Mouse (Mus musculus) lung, adult 10 weeks (tissue): ENCODE results near the gene Polr2h. TPM values are rescaled to one million over a fixed set of nuclear protein-coding genes. Genes with fewer than 3 reads are reported as not detected.

ENCODE experiments used
- polyA plus RNA-seq: library from polyadenylated mRNA; stranded (reverse); fragments of 350-450 nt; fragmentation: Illumina TruSeq; extraction: RNeasy Lipid Tissue Mini Kit (QIAGEN cat#74804); gene quantifications from one replicate; pipeline ENCODE4 v1.2.3, GENCODE M21; 2014; ENCODE audit warnings: low read depth, low replicate concordance; ENCODE audit not compliant: insufficient read depth

Polr2h gene
- 25.3 TPM for polyA plus RNA-seq

DNA sequence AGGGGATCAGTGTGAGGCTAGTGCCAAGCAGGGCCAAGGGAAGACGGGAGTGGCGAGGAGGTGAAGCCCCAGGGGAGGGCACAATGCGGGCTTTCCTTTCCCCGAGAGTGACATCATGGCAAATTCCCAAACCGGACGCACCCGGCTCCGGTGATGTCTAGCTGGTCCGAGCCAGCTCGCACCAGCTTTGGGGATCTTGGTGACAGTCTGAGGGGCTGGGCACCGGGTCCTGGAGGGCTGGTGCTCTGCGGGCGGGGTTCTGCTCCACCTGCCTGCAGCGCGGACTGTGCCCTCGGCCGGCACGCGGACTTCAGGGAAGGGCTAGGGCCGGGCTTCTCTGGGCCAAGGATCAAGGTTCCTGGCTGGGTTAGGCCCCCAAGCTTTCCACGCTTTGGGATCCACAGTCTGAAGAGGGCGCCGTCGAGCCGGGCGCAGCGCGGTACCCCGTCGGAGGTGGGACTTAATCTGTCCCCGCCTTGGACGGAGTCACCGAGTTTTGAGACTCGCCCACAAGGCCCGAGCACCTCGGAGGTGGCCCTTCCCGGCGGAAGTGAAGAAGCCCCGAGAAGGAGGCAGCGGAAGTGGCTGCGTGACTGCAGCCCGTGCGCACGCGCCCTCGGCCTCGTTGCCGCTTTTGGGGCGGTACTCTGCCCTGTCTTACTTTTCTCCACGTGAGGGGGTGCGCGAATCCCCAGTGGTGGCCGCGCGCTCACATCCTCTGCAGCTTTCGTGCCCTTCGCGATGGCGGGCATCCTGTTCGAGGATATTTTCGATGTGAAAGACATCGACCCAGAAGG, at the start of gene Polr2h, which contains the start of gene Clcn2:
TSS of gene Polr2h (plus strand) at position 485 of the 797 bp plus-strand sequence.
TSS of gene Clcn2 (minus strand) at position 566 of the 797 bp plus-strand sequence.

DNA sequence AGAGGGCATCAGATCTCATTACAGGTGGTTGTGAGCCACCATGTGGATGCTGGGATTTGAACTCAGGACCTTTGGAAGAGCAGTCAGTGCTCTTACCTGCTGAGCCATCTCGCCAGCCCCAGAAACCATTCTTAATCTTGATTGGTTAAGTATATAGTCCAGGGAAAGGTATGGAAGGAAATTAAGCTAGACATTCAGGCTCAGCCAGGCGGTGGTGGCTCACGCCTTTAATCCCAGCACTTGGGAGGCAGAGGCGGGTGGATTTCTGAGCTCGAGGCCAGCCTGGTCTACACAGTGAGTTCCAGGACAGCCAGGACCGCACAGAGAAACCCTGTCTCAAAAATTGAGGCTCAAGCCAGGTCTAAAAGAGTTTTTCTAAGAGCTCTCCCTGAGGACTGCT, 49.5 kb upstream of the Polr2h start, which contains the start of gene Eif4g1:
TSS of gene Eif4g1 (plus strand) at position 301 of the 400 bp plus-strand sequence.

DNA sequence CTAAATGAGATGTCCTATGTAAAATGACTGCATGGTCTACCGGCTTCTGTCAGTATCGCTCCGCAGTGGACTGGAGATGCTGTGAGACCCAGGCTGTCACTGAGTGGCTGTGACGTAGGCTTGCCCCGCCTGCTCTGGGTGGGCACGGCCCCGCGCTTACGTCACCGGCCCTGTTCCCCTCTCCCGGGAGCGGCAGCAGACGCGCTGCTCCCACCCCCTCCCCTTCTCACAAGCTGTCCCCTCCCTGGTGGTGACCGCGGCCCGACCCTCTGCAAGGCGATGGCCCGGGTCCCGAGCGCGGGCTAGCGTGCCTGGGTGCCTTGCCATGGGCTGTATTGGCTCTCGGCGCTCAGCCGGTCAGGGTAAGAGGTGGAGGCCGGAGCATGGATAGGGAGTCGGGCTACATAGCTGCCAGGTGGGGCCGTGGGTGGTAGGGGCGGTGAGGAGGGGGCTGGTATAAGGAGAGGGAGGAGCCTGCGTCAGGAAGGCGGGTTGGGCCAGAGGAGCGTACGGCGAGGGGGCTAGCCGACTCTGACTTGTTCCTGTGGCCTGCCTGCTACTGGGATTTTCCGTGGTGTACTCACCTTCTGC, 24.3 kb upstream of the Polr2h start, which contains the start of gene Fam131a:
TSS of gene Fam131a (plus strand) at position 131 of the 591 bp plus-strand sequence.

DNA sequence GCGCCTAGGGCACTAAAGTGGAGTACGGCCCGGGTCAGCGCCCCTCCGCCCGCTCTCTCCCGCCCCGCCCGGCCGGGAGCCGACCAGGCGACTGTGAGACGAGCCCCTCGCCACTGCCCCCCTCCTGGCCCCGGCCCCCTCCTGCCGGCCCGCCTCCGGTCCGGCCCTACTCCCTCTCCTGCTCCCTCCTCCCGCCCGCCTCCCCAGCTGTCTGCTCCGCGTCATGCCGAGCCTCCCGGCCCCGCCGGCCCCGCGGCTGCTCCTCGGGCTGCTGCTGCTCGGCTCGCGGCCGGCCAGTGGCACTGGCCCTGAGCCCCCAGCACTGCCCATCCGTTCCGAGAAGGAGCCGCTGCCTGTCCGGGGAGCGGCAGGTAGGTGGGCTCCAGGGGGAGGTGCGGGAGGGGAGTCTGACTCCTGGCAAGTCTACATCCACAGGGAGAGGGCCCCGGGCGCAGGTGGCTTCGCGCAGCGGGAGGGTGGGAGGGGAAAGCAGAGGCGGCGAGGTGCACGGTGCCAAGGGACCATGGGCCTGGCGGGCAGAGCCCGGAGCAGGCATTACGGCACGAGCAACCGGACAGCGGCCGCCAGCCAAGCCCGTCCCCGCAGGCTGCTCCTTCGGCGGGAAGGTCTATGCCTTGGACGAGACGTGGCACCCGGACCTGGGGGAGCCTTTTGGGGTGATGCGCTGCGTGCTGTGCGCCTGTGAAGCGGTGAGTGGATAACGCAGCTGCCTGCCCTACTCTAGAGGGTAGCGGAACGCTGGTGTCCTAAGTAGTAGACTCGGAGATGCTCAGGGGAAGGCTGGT, 15.7 kb downstream of the Polr2h start, which contains the start of gene Chrd:
TSS of gene Chrd (plus strand) at position 203 of the 806 bp plus-strand sequence.

DNA sequence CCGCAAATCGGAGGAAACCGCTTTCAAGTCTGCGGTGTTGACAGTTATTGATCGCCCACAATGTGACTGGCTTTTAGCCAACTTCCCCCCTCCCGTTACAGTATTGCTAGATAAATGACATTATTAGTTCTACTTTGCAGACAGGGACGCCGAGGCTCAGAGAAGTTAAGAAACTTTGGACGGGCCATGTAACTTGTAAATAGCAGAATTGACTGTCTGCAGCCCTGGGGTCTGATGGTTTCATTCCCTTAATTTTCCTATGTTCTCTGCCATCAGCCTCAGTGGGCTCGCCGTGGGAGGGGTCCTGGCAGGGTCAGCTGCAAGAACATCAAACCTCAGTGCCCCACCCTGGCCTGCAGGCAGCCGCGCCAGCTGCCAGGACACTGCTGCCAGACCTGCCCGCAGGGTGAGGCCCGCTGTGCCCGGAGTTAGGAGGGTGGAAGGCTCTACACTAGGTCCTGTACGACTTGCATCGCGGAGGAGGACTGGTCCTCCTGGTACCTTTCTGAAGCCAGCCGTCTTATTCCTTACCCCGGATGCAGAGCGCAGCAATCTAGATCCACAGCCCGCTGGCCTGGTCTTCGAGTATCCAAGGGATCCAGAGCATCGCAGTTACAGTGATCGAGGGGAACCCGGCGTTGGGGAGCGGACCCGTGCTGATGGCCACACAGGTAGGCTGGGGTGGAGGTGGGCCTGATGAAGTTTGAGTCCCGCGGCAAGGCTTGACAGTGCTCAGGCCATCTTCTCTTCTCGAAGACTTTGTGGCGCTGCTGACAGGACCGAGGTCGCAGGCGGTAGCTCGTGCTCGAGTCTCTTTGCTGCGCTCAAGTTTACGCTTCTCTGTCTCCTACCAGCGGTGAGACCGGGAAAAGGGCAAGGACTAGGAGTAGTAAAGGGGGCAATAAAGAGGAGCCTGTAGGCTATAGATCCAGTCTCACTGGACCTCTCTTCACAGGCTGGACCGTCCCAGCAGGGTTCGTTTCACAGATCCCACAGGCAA, 16.6 kb downstream of the Polr2h start, which contains the start of gene Thpo:
TSS of gene Thpo (minus strand) at position 781 of the 1,000 bp plus-strand sequence.

Other genes starting within 250 kb of the Polr2h start
- 43.4 TPM for gene Eif2b5, start 218.8 kb upstream of the Polr2h start, polyA plus RNA-seq
- gene Dvl3, start 200.7 kb upstream of the Polr2h start, polyA plus RNA-seq: 7.2 TPM
- gene Ap2m1, start 182.2 kb upstream of the Polr2h start, polyA plus RNA-seq: 172 TPM
- 29.9 TPM for gene Abcf3, start 169.1 kb upstream of the Polr2h start, polyA plus RNA-seq
- gene Vwa5b2, start 128.2 kb upstream of the Polr2h start, polyA plus RNA-seq: not detected
- gene Eef1akmt4, start 106.1 kb upstream of the Polr2h start, polyA plus RNA-seq: 7.8 TPM
- not detected for gene Gm49333, start 106.1 kb upstream of the Polr2h start, polyA plus RNA-seq
- 9.9 TPM for gene Alg3, start 105.9 kb upstream of the Polr2h start, polyA plus RNA-seq
- 2.6 TPM for gene Camk2n2, start 96.4 kb upstream of the Polr2h start, polyA plus RNA-seq
- gene Ece2, start 87.8 kb upstream of the Polr2h start, polyA plus RNA-seq: 0.23 TPM
- 87.1 TPM for gene Psmd2, start 66.0 kb upstream of the Polr2h start, polyA plus RNA-seq
- 71.2 TPM for gene Eif4g1, start 49.4 kb upstream of the Polr2h start, polyA plus RNA-seq
- gene Fam131a, start 24.4 kb upstream of the Polr2h start, polyA plus RNA-seq: 12.6 TPM
- gene Clcn2, start 81 bp downstream of the Polr2h start, polyA plus RNA-seq: 2.4 TPM
- gene Chrd, start 15.5 kb downstream of the Polr2h start, polyA plus RNA-seq: 1.4 TPM
- 0.50 TPM for gene Thpo, start 16.8 kb downstream of the Polr2h start, polyA plus RNA-seq